Mouse (Mus musculus) heart, embryonic 13.5 days (tissue): ENCODE data around the gene Cyp2c23. TPM values are rescaled to one million over a fixed set of nuclear protein-coding genes. Genes with fewer than 3 reads are reported as not detected.

Source experiments
- ATAC-seq: fragments of 200-750 bp; cut with Nextera tagmentation; 2 replicates; pipeline ENCODE4 v1.8.0; 2017; ENCODE audit warnings: moderate TSS enrichment; ENCODE audit not compliant: insufficient number of reproducible peaks, low FRiP score, low TSS enrichment; ENCODE audit errors: extremely low read depth
- H3K27ac ChIP-seq: fragments of 300-500 bp; sonication (generic); replicated peaks from 2 replicates; pipeline ENCODE4 v1.5.1; 2015; ENCODE audit warnings: moderate library complexity, mild to moderate bottlenecking, inconsistent platforms
- H3K27me3 ChIP-seq: fragments of 300-500 bp; sonication (generic); replicated peaks from 2 replicates; pipeline ENCODE4 v1.6.1; 2015; ENCODE audit warnings: mild to moderate bottlenecking, inconsistent platforms
- H3K36me3 ChIP-seq: fragments of 300-500 bp; sonication (generic); 2 replicates; pipeline ENCODE4 v1.6.1; 2015; ENCODE audit warnings: mild to moderate bottlenecking, inconsistent platforms
- H3K4me1 ChIP-seq: fragments of 300-500 bp; sonication (generic); 2 replicates; pipeline ENCODE4 v1.6.1; 2015; ENCODE audit warnings: inconsistent platforms
- H3K4me2 ChIP-seq: fragments of 300-500 bp; sonication (generic); 2 replicates; pipeline ENCODE4 v1.6.1; 2015; ENCODE audit warnings: inconsistent platforms, mild to moderate bottlenecking, moderate library complexity
- H3K4me3 ChIP-seq: fragments of 300-500 bp; sonication (generic); 2 replicates; pipeline ENCODE4 v1.5.1; 2015; ENCODE audit warnings: moderate library complexity, mild to moderate bottlenecking, inconsistent platforms
- H3K9ac ChIP-seq: fragments of 300-500 bp; sonication (generic); 2 replicates; pipeline ENCODE4 v1.6.1; 2015; ENCODE audit warnings: inconsistent platforms, mild to moderate bottlenecking, moderate library complexity
- H3K9me3 ChIP-seq: fragments of 300-500 bp; sonication (generic); 2 replicates; pipeline ENCODE4 v1.6.1; 2016; ENCODE audit warnings: inconsistent platforms
- WGBS: fragments of 180-500 bp; shearing (Covaris S2); methylation state at CpG from one replicate; pipeline ENCODE4 v1.1.7; 2015; ENCODE audit warnings: mixed read lengths; 5-methylcytosine and 5-hydroxymethylcytosine counted together
- polyA plus RNA-seq: library from polyadenylated mRNA; unstranded; fragments of >200 nt; fragmentation: Nextera tagmentation; extraction: Ambion mirVana; gene quantifications from 2 replicates; pipeline ENCODE4 v1.2.1, GENCODE M21; 2015

The Cyp2c23 gene
- polyA plus RNA-seq, 1 experiment from 2014 or later: 0.15 TPM

GRCm38 (mm10) chr19:43968436-43969026 lies 60.5 kb downstream of the Cyp2c23 start:
- H3K4me3 ChIP-seq: no peak overlapping the region
- no peak overlapping the region for H3K9ac ChIP-seq
- no peak overlapping the region for H3K27ac ChIP-seq
- ATAC-seq: no peak
- H3K27me3 ChIP-seq: 0 out of 2 replicates have a peak, but pooled peaks cover 7% of the 10 kb centered on the region
- no peaks in the 10 kb centered on the region for H3K9me3 ChIP-seq
- no peak overlapping the region for H3K4me2 ChIP-seq
- H3K36me3 ChIP-seq: no peaks in the 10 kb centered on the region
- 54% methylated on average over 8 of the region's 11 CpGs for WGBS
- no peaks in the 10 kb centered on the region for H3K4me1 ChIP-seq

GRCm38 (mm10) chr19:43966481-43966880 lies 62.5 kb downstream of the Cyp2c23 start:
- Histone ChIP-seq H3K4me2 (no peak overlapping the region), H3K4me1 (no peaks in the 10 kb centered on the region), H3K4me3 (no peak overlapping the region), H3K9me3 (no peaks in the 10 kb centered on the region), H3K27ac (no peak overlapping the region), H3K36me3 (no peaks in the 10 kb centered on the region), H3K9ac (no peak overlapping the region), H3K27me3 (0 out of 2 replicates have a peak, but pooled peaks cover 7% of the 10 kb centered on the region)
- 73% methylated on average over 2 of the region's 2 CpGs for WGBS
- no peak for ATAC-seq

GRCm38 (mm10) chr19:43965496-43966085 lies 63.4 kb downstream of the Cyp2c23 start:
- Histone ChIP-seq H3K27me3 (0 out of 2 replicates have a peak, but pooled peaks cover 7% of the 10 kb centered on the region), H3K4me3 (no peak overlapping the region), H3K9ac (no peak overlapping the region), H3K27ac (no peak overlapping the region), H3K4me1 (no peaks in the 10 kb centered on the region), H3K36me3 (no peaks in the 10 kb centered on the region), H3K4me2 (no peak overlapping the region), H3K9me3 (peaks cover 6% of the 10 kb centered on the region; the same call in 1 of the 2 replicates)
- ATAC-seq: no peak
- 69% methylated on average over 11 of the region's 11 CpGs for WGBS

- Histone ChIP-seq H3K36me3 (no peaks in the 10 kb centered on the region), H3K4me2 (no peak overlapping the region), H3K9ac (no peak overlapping the region), H3K27ac (no peak overlapping the region), H3K27me3 (0 out of 2 replicates have a peak, but pooled peaks cover 4% of the 10 kb centered on the region), H3K4me3 (no peak overlapping the region), H3K4me1 (no peaks in the 10 kb centered on the region), H3K9me3 (peaks cover 6% of the 10 kb centered on the region; the same call in 1 of the 2 replicates)
- 51% methylated on average over 9 of the region's 9 CpGs for WGBS
- ATAC-seq: no peak
These were observed 66.2 kb downstream of the Cyp2c23 start for GRCm38 (mm10) chr19:43962795-43963194.

GRCm38 (mm10) chr19:43961185-43961584 lies 67.8 kb downstream of the Cyp2c23 start:
- no peak for ATAC-seq
- 73% methylated on average over 2 of the region's 2 CpGs for WGBS

GRCm38 (mm10) chr19:43960014-43960413 lies 69.0 kb downstream of the Cyp2c23 start:
- WGBS: 76% methylated on average over 11 of the region's 11 CpGs
- no peak overlapping the region for H3K9ac ChIP-seq
- H3K27me3 ChIP-seq: 0 out of 2 replicates have a peak, but pooled peaks cover 1% of the 10 kb centered on the region
- H3K4me1 ChIP-seq: peaks cover 3% of the 10 kb centered on the region; the same call in 1 of the 2 replicates
- H3K9me3 ChIP-seq: peaks cover 6% of the 10 kb centered on the region; the same call in 1 of the 2 replicates
- H3K4me3 ChIP-seq: no peak overlapping the region
- no peak for ATAC-seq
- no peak overlapping the region for H3K4me2 ChIP-seq
- H3K36me3 ChIP-seq: no peaks in the 10 kb centered on the region
- H3K27ac ChIP-seq: no peak overlapping the region

More at GRCm38 (mm10) chr19:43961185-43961584, 67.8 kb downstream of the Cyp2c23 start:
- Histone ChIP-seq H3K27ac (no peak overlapping the region), H3K9ac (no peak overlapping the region), H3K4me1 (peaks cover 3% of the 10 kb centered on the region; the same call in 1 of the 2 replicates), H3K27me3 (0 out of 2 replicates have a peak, but pooled peaks cover 4% of the 10 kb centered on the region), H3K9me3 (peaks cover 6% of the 10 kb centered on the region; the same call in 1 of the 2 replicates), H3K4me2 (no peak overlapping the region), H3K4me3 (no peak overlapping the region), H3K36me3 (no peaks in the 10 kb centered on the region)

- WGBS: 9% methylated on average over 2 of the region's 2 CpGs
- H3K27me3 ChIP-seq: no peaks in the 10 kb centered on the region
- H3K4me1 ChIP-seq: peaks cover 3% of the 10 kb centered on the region; the same call in 1 of the 2 replicates
- no peak overlapping the region for H3K4me3 ChIP-seq
- no peak overlapping the region for H3K27ac ChIP-seq
- no peak overlapping the region for H3K9ac ChIP-seq
- H3K36me3 ChIP-seq: no peaks in the 10 kb centered on the region
- peaks cover 6% of the 10 kb centered on the region; the same call in 1 of the 2 replicates for H3K9me3 ChIP-seq
- no peak for ATAC-seq
- no peak overlapping the region for H3K4me2 ChIP-seq
These were observed 69.8 kb downstream of the Cyp2c23 start for GRCm38 (mm10) chr19:43959162-43959561.

- H3K27ac ChIP-seq: no peak overlapping the region
- peaks cover 3% of the 10 kb centered on the region; the same call in 1 of the 2 replicates for H3K4me1 ChIP-seq
- 80% methylated on average over 4 of the region's 4 CpGs for WGBS
- no peak overlapping the region for H3K9ac ChIP-seq
- H3K9me3 ChIP-seq: peaks cover 6% of the 10 kb centered on the region; the same call in 1 of the 2 replicates
- H3K4me2 ChIP-seq: no peak overlapping the region
- no peak overlapping the region for H3K4me3 ChIP-seq
- H3K27me3 ChIP-seq: no peaks in the 10 kb centered on the region
- H3K36me3 ChIP-seq: no peaks in the 10 kb centered on the region
- ATAC-seq: no peak
These were observed 71.1 kb downstream of the Cyp2c23 start for GRCm38 (mm10) chr19:43957881-43958280.

GRCm38 (mm10) chr19:43957402-43957801 lies 71.6 kb downstream of the Cyp2c23 start:
- Histone ChIP-seq H3K9me3 (peaks cover 6% of the 10 kb centered on the region; the same call in 1 of the 2 replicates), H3K27me3 (no peaks in the 10 kb centered on the region), H3K36me3 (no peaks in the 10 kb centered on the region), H3K4me3 (no peak overlapping the region), H3K4me2 (no peak overlapping the region), H3K9ac (no peak overlapping the region), H3K27ac (no peak overlapping the region), H3K4me1 (peaks cover 3% of the 10 kb centered on the region; the same call in 1 of the 2 replicates)
- WGBS: 28% methylated on average over 4 of the region's 4 CpGs
- no peak for ATAC-seq

GRCm38 (mm10) chr19:43955266-43955665 lies 73.7 kb downstream of the Cyp2c23 start:
- H3K36me3 ChIP-seq: no peaks in the 10 kb centered on the region
- H3K9ac ChIP-seq: no peak overlapping the region
- WGBS: 67% methylated on average over 5 of the region's 5 CpGs
- H3K4me2 ChIP-seq: no peak overlapping the region
- peaks cover 3% of the 10 kb centered on the region; the same call in 1 of the 2 replicates for H3K4me1 ChIP-seq
- H3K27me3 ChIP-seq: no peaks in the 10 kb centered on the region
- no peaks in the 10 kb centered on the region for H3K9me3 ChIP-seq
- no peak for ATAC-seq
- H3K27ac ChIP-seq: no peak overlapping the region
- no peak overlapping the region for H3K4me3 ChIP-seq
